Mouse (Mus musculus) MEL (cell line): Measurements from ENCODE around the gene Sult2b1. TPM values are rescaled to one million over a fixed set of nuclear protein-coding genes. Genes with fewer than 3 reads are reported as not detected.
A peak's percentile ranks its signal among the peaks of the same experiment; 100 is the strongest.

Experiments used
- DNase-seq: peaks from one replicate; pipeline ENCODE4 v3.0.0; 2011; ENCODE audit warnings: low read depth, low spot score
- H3K27ac ChIP-seq: 2 replicates; pipeline ENCODE4 v1.5.1; 2012; ENCODE audit warnings: low read depth, mild to moderate bottlenecking, control low read depth, low read length, moderate library complexity; ENCODE audit not compliant: control insufficient read depth
- H3K27me3 ChIP-seq, 2 experiments: fragments of 150-350 bp in 1 of 2; sonication (generic) in 1 of 2; 2 replicates each; pipeline ENCODE4 v1.6.1; 2012; ENCODE audit warnings: low read length in 2 of 2, mild to moderate bottlenecking in 2 of 2, improper control_type of control experiment in 1 of 2, moderate library complexity in 1 of 2; ENCODE audit not compliant: insufficient read depth in 2 of 2, control insufficient read depth in 1 of 2
- H3K36me3 ChIP-seq, 2 experiments: 2 replicates each; pipeline ENCODE4 v1.6.1; 2012 to 2014; ENCODE audit warnings: low read length in 2 of 2, improper control_type of control experiment in 1 of 2, inconsistent platforms in 1 of 2, mild to moderate bottlenecking in 1 of 2; ENCODE audit not compliant: insufficient read depth in 2 of 2, control insufficient read depth in 1 of 2
- H3K4me1 ChIP-seq, 2 experiments: fragments of 150-350 bp in 1 of 2; sonication (generic) in 1 of 2; 2 replicates each; pipeline ENCODE4 v1.6.1; 2012; ENCODE audit warnings: low read length in 2 of 2, improper control_type of control experiment in 1 of 2, mild to moderate bottlenecking in 1 of 2; ENCODE audit not compliant: insufficient read depth in 2 of 2, control insufficient read depth in 1 of 2
- H3K4me3 ChIP-seq, 2 experiments: fragments of 150-350 bp in 1 of 2; sonication (generic) in 1 of 2; 2 replicates each; pipeline ENCODE4 v1.5.1; 2012; ENCODE audit warnings: low read depth in 2 of 2, low read length in 2 of 2, mild to moderate bottlenecking in 2 of 2, moderate library complexity in 2 of 2, control low read depth in 1 of 2, improper control_type of control experiment in 1 of 2; ENCODE audit not compliant: control insufficient read depth in 1 of 2, insufficient read depth in 1 of 2
- H3K79me2 ChIP-seq: 2 replicates; pipeline ENCODE4 v1.6.1; 2012; ENCODE audit warnings: mild to moderate bottlenecking, low read length, moderate library complexity; ENCODE audit not compliant: control insufficient read depth, poor library complexity, insufficient read depth
- H3K9ac ChIP-seq: 2 replicates; pipeline ENCODE4 v1.6.1; 2012; ENCODE audit warnings: low read depth, mild to moderate bottlenecking, control low read depth, low read length, moderate library complexity; ENCODE audit not compliant: control insufficient read depth, poor library complexity, severe bottlenecking
- H3K9me3 ChIP-seq: fragments of 150-350 bp; sonication (generic); replicated peaks from 2 replicates; pipeline ENCODE4 v1.6.1; 2012; ENCODE audit warnings: mild to moderate bottlenecking, low read length, improper control_type of control experiment, moderate library complexity; ENCODE audit not compliant: insufficient read depth
- CHD2 ChIP-seq: IDR thresholded peaks from 2 replicates; pipeline ENCODE4 v1.6.1; 2011; ENCODE audit warnings: low read length, improper control_type of control experiment
- CTCF ChIP-seq, 3 experiments: IDR thresholded peaks in 2 of 3; conservative IDR thresholded peaks in 1 of 3; 2 replicates each; pipeline ENCODE4 v1.5.1; 2011 to 2012; ENCODE audit warnings: low read length in 3 of 3, low read depth in 2 of 3, mild to moderate bottlenecking in 2 of 3, improper control_type of control experiment in 1 of 3, inconsistent platforms in 1 of 3, mixed read lengths in 1 of 3, moderate library complexity in 1 of 3; ENCODE audit not compliant: control insufficient read depth in 1 of 3, insufficient read depth in 1 of 3, poor library complexity in 1 of 3, severe bottlenecking in 1 of 3
- ETS1 ChIP-seq: IDR thresholded peaks from 2 replicates; pipeline ENCODE4 v1.6.1; 2012; ENCODE audit warnings: low read depth, mild to moderate bottlenecking, inconsistent platforms, low read length, improper control_type of control experiment, moderate library complexity
- GATA1 ChIP-seq: IDR thresholded peaks from 2 replicates; pipeline ENCODE4 v1.6.1; 2011; ENCODE audit warnings: low read depth, low read length, improper control_type of control experiment
- JUND ChIP-seq: IDR thresholded peaks from 2 replicates; pipeline ENCODE4 v1.6.1; 2011; ENCODE audit warnings: low read depth, mild to moderate bottlenecking, improper control_type of control experiment, low read length
- MAFK ChIP-seq: IDR thresholded peaks from 2 replicates; pipeline ENCODE4 v1.6.1; 2011; ENCODE audit warnings: low read depth, mild to moderate bottlenecking, low read length, improper control_type of control experiment, borderline replicate concordance
- MAX ChIP-seq: IDR thresholded peaks from 2 replicates; pipeline ENCODE4 v1.6.1; 2011; ENCODE audit warnings: low read length, improper control_type of control experiment
- MYB ChIP-seq: IDR thresholded peaks from 2 replicates; pipeline ENCODE4 v1.6.1; 2011; ENCODE audit warnings: mild to moderate bottlenecking, low read depth, low read length, improper control_type of control experiment
- POLR2AphosphoS2 ChIP-seq: IDR thresholded peaks from 2 replicates; pipeline ENCODE4 v1.6.1; 2011; ENCODE audit warnings: low read length, improper control_type of control experiment
- POLR2AphosphoS5 ChIP-seq: IDR thresholded peaks from 2 replicates; pipeline ENCODE4 v1.6.1; 2012; ENCODE audit warnings: low read depth, borderline replicate concordance, mild to moderate bottlenecking, inconsistent platforms, low read length, moderate library complexity, mixed read lengths
- RAD21 ChIP-seq: IDR thresholded peaks from 2 replicates; pipeline ENCODE4 v1.6.1; 2011; ENCODE audit warnings: mild to moderate bottlenecking, low read depth, low read length, improper control_type of control experiment
- RCOR1 ChIP-seq: IDR thresholded peaks from 2 replicates; pipeline ENCODE4 v1.6.1; 2012; ENCODE audit warnings: low read depth, mild to moderate bottlenecking, inconsistent platforms, low read length, improper control_type of control experiment
- SMC3 ChIP-seq: IDR thresholded peaks from 2 replicates; pipeline ENCODE4 v1.6.1; 2011; ENCODE audit warnings: low read depth, low read length, improper control_type of control experiment
- TBP ChIP-seq: IDR thresholded peaks from 2 replicates; pipeline ENCODE4 v1.8.0; 2011; ENCODE audit warnings: low read depth, low read length, improper control_type of control experiment
- TCF12 ChIP-seq: IDR thresholded peaks from 2 replicates; pipeline ENCODE4 v1.6.1; 2014; ENCODE audit warnings: low read depth, mild to moderate bottlenecking, inconsistent platforms, low read length, improper control_type of control experiment, moderate library complexity
- UBTF ChIP-seq: IDR thresholded peaks from 2 replicates; pipeline ENCODE4 v1.6.1; 2012; ENCODE audit warnings: low read depth, mild to moderate bottlenecking, inconsistent platforms, low read length, improper control_type of control experiment, moderate library complexity, borderline replicate concordance; ENCODE audit not compliant: insufficient read depth
- ZC3H11A ChIP-seq: IDR thresholded peaks from 2 replicates; pipeline ENCODE4 v1.6.1; 2012; ENCODE audit warnings: low read depth, mild to moderate bottlenecking, inconsistent platforms, low read length, improper control_type of control experiment
- ZKSCAN1 ChIP-seq: IDR thresholded peaks from 2 replicates; pipeline ENCODE4 v1.6.1; 2012; ENCODE audit warnings: low read depth, mild to moderate bottlenecking, inconsistent platforms, low read length, improper control_type of control experiment, moderate library complexity
- polyA plus RNA-seq, 2 experiments: library from polyadenylated mRNA; stranded (reverse) in 1 of 2; unstranded in 1 of 2; fragments of >175 nt in 1 of 2; fragments of >200 nt in 1 of 2; gene quantifications; 2 replicates each; pipeline versions ENCODE4 v1.2.1 to v1.2.4; 2012; ENCODE audit warnings: low replicate concordance in 2 of 2, low read depth in 1 of 2; ENCODE audit not compliant: insufficient read length in 2 of 2, insufficient read depth in 1 of 2, missing spikeins in 1 of 2
- total RNA-seq: library from RNA; depleted of rRNA; stranded (reverse); fragments of 300-350 nt; gene quantifications from 2 replicates; pipeline ENCODE4 v1.2.3, GENCODE M21; 2012

The Sult2b1 gene
- total and polyA plus RNA-seq, 3 experiments, result 0.08 to 0.47 TPM; not detected in 1

DNA sequence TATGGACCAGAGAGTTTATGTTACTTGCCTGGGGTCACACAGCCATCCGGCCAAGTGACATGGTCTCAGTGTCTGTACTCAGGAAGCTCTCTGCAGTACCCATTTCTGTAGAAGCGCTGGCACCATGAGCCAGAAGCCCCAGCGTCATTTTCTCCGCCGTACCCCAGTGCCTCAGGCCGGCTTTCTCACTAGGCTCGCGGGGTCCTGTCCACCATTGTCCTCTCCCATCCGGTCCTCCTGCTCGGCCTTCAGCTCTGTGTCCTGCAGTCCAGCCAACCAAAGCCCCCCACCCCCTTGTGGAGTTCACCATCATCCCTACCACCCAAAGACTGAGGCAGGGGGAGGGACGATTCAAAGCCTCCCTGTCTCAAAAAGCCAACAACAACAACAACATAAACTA is 82.9 kb downstream of the Sult2b1 start:
- Histone ChIP-seq H3K27ac (no peak overlapping the region), H3K27me3 (peaks cover 0 to 4% of the 10 kb centered on the region in 2 experiments; a peak in 2 of 4 replicates), H3K4me3 (no peak overlapping the region), H3K79me2 (peaks cover 5% of the 10 kb centered on the region), H3K36me3 (no peaks in the 10 kb centered on the region), H3K9ac (no peak overlapping the region), H3K4me1 (peaks cover 0 to 6% of the 10 kb centered on the region in 2 experiments; a peak in 2 of 4 replicates), H3K9me3 (no peaks in the 10 kb centered on the region)
- no peak for DNase-seq
- TF ChIP-seq TBP (no peak), MAX (no peak), MYB (no peak), RAD21 (no peak), ZKSCAN1 (no peak), UBTF (no peak), ZC3H11A (no peak), ETS1 (no peak), POLR2AphosphoS5 (no peak), MAFK (no peak), RCOR1 (no peak), CTCF (IDR thresholded peaks at IDR 0.05 in 2 of 3, conservative IDR thresholded peaks at IDR 0.05 in 1 of 3; ENCODE audit: control insufficient read depth in 1 of 3, insufficient read depth in 1 of 3, low read depth in 2 of 3, low read length in 3 of 3, poor library complexity in 1 of 3, severe bottlenecking in 1 of 3) (no peak), CHD2 (no peak), SMC3 (no peak), POLR2AphosphoS2 (no peak), TCF12 (no peak), GATA1 (no peak)

GRCm38 (mm10) chr7:45701072-45701471 is 83.4 kb downstream of the Sult2b1 start:
- no peaks in the 10 kb centered on the region for H3K36me3 ChIP-seq
- no peak overlapping the region for H3K9ac ChIP-seq
- TF ChIP-seq TCF12 (0 out of 2 replicates have a peak, but pooled peaks have one; percentile 9), GATA1 (no peak), JUND (no peak)
- H3K79me2 ChIP-seq, result peaks cover under 1% of the 10 kb centered on the region; the same call in 1 of the 2 replicates
- no peak for DNase-seq
- peaks cover 0 to 4% of the 10 kb centered on the region in 2 experiments; a peak in 2 of 4 replicates for H3K27me3 ChIP-seq
- no peak overlapping the region for H3K4me3 ChIP-seq
- no peaks in the 10 kb centered on the region for H3K9me3 ChIP-seq
- peaks cover 0 to 6% of the 10 kb centered on the region in 2 experiments; a peak in 2 of 4 replicates for H3K4me1 ChIP-seq
- H3K27ac ChIP-seq, result no peak overlapping the region
